Mouse (Mus musculus): ENCODE results near the gene Ice1. TPM values are rescaled to one million over a fixed set of nuclear protein-coding genes. Genes with fewer than 3 reads are reported as not detected.

The Ice1 gene
- total and polyA plus RNA-seq, 2 experiments from 2014 or later = 25.4 to 77.4 TPM

- ATAC-seq (ENCODE audit: low FRiP score) (no peak), DNase-seq (ENCODE audit: low spot score) (no peak)
- TF ChIP-seq CTCF (IDR thresholded peaks at IDR 0.05) = no peak
- 58% methylated on average over 2 of the region's 2 CpGs for WGBS
- H3K9me3 ChIP-seq (ENCODE audit: low read length) = no peaks in the 10 kb centered on the region
- H3K27me3 ChIP-seq (ENCODE audit: insufficient read depth, low read length) = no peaks in the 10 kb centered on the region
- H3K27ac ChIP-seq (ENCODE audit: low read depth, low read length) = no peak overlapping the region
- H3K4me3 ChIP-seq (ENCODE audit: low read depth, low read length) = peak overlapping the region; percentile 93; the same call in 1 of the 2 replicates
- peak overlapping the region; percentile 79 for H3K4me2 ChIP-seq (ENCODE audit: low read depth, low read length, poor library complexity, severe bottlenecking)
- H3K36me3 ChIP-seq (ENCODE audit: insufficient read depth, low read length) = no peaks in the 10 kb centered on the region
- H3K4me1 ChIP-seq (ENCODE audit: insufficient read depth, low read length) = peaks cover 9% of the 10 kb centered on the region
- no peak overlapping the region for H3K9ac ChIP-seq (replicated peaks; ENCODE audit: low read length, poor library complexity, severe bottlenecking)
These were observed 1.8 kb downstream of the Ice1 start for GRCm38 (mm10) chr13:70635591-70635990.

- H3K4me1 ChIP-seq (ENCODE audit: insufficient read depth, low read length) = no peaks in the 10 kb centered on the region
- no peak for ATAC-seq (ENCODE audit: low FRiP score)
- WGBS = 89% methylated on average over 4 of the region's 4 CpGs
- no peak overlapping the region for H3K4me3 ChIP-seq (ENCODE audit: low read depth, low read length)
- no peaks in the 10 kb centered on the region for H3K9me3 ChIP-seq (ENCODE audit: low read length)
- H3K27ac ChIP-seq (ENCODE audit: low read depth, low read length) = no peak overlapping the region
- H3K9ac ChIP-seq (replicated peaks; ENCODE audit: low read length, poor library complexity, severe bottlenecking) = no peak overlapping the region
- no peak for DNase-seq (ENCODE audit: low spot score)
- H3K4me2 ChIP-seq (ENCODE audit: low read depth, low read length, poor library complexity, severe bottlenecking) = no peak overlapping the region
- peaks cover 6% of the 10 kb centered on the region; the same call in 1 of the 2 replicates for H3K36me3 ChIP-seq (ENCODE audit: insufficient read depth, low read length)
- no peak for TF ChIP-seq CTCF (IDR thresholded peaks at IDR 0.05)
- no peaks in the 10 kb centered on the region for H3K27me3 ChIP-seq (ENCODE audit: insufficient read depth, low read length)
These were observed 11.0 kb downstream of the Ice1 start for GRCm38 (mm10) chr13:70626416-70626815.

GRCm38 (mm10) chr13:70625665-70626064 is 11.8 kb downstream of the Ice1 start:
- H3K27ac ChIP-seq (ENCODE audit: low read depth, low read length) = no peak overlapping the region
- 88% methylated on average over 1 of the region's 1 CpGs for WGBS
- no peak overlapping the region for H3K9ac ChIP-seq (replicated peaks; ENCODE audit: low read length, poor library complexity, severe bottlenecking)
- no peaks in the 10 kb centered on the region for H3K9me3 ChIP-seq (ENCODE audit: low read length)
- no peak for TF ChIP-seq CTCF (IDR thresholded peaks at IDR 0.05)
- no peaks in the 10 kb centered on the region for H3K4me1 ChIP-seq (ENCODE audit: insufficient read depth, low read length)
- H3K4me2 ChIP-seq (ENCODE audit: low read depth, low read length, poor library complexity, severe bottlenecking) = no peak overlapping the region
- no peak for DNase-seq (ENCODE audit: low spot score)
- H3K27me3 ChIP-seq (ENCODE audit: insufficient read depth, low read length) = no peaks in the 10 kb centered on the region
- H3K4me3 ChIP-seq (ENCODE audit: low read depth, low read length) = no peak overlapping the region
- H3K36me3 ChIP-seq (ENCODE audit: insufficient read depth, low read length) = peaks cover 9% of the 10 kb centered on the region; the same call in 1 of the 2 replicates
- ATAC-seq (ENCODE audit: low FRiP score) = no peak

GRCm38 (mm10) chr13:70624445-70624844 is 13.0 kb downstream of the Ice1 start:
- Histone ChIP-seq H3K27me3 (ENCODE audit: insufficient read depth, low read length) (no peaks in the 10 kb centered on the region), H3K4me3 (ENCODE audit: low read depth, low read length) (no peak overlapping the region), H3K9ac (replicated peaks; ENCODE audit: low read length, poor library complexity, severe bottlenecking) (no peak overlapping the region), H3K4me1 (ENCODE audit: insufficient read depth, low read length) (no peaks in the 10 kb centered on the region), H3K9me3 (ENCODE audit: low read length) (no peaks in the 10 kb centered on the region), H3K36me3 (ENCODE audit: insufficient read depth, low read length) (peaks cover 15% of the 10 kb centered on the region; the same call in 1 of the 2 replicates), H3K27ac (ENCODE audit: low read depth, low read length) (no peak overlapping the region), H3K4me2 (ENCODE audit: low read depth, low read length, poor library complexity, severe bottlenecking) (no peak overlapping the region)
- no peak for TF ChIP-seq CTCF (IDR thresholded peaks at IDR 0.05)
- 93% methylated on average over 4 of the region's 4 CpGs for WGBS
- ATAC-seq (ENCODE audit: low FRiP score) = no peak
- DNase-seq (ENCODE audit: low spot score) = no peak

- H3K4me2 ChIP-seq (ENCODE audit: low read depth, low read length, poor library complexity, severe bottlenecking) = no peak overlapping the region
These were observed 14.9 kb downstream of the Ice1 start for GRCm38 (mm10) chr13:70622461-70623057.

GRCm38 (mm10) chr13:70621509-70621908 is 15.9 kb downstream of the Ice1 start:
- Histone ChIP-seq H3K27me3 (ENCODE audit: insufficient read depth, low read length) (no peaks in the 10 kb centered on the region), H3K27ac (ENCODE audit: low read depth, low read length) (no peak overlapping the region), H3K4me2 (ENCODE audit: low read depth, low read length, poor library complexity, severe bottlenecking) (no peak overlapping the region), H3K4me3 (ENCODE audit: low read depth, low read length) (no peak overlapping the region), H3K9ac (replicated peaks; ENCODE audit: low read length, poor library complexity, severe bottlenecking) (no peak overlapping the region), H3K4me1 (ENCODE audit: insufficient read depth, low read length) (no peaks in the 10 kb centered on the region), H3K36me3 (ENCODE audit: insufficient read depth, low read length) (peaks cover 36% of the 10 kb centered on the region), H3K9me3 (ENCODE audit: low read length) (no peaks in the 10 kb centered on the region)
- DNase-seq (ENCODE audit: low spot score) (no peak), ATAC-seq (ENCODE audit: low FRiP score) (no peak)
- 96% methylated on average over 9 of the region's 9 CpGs for WGBS
- no peak for TF ChIP-seq CTCF (IDR thresholded peaks at IDR 0.05)

More at GRCm38 (mm10) chr13:70622461-70623057, 14.9 kb downstream of the Ice1 start:
- Histone ChIP-seq H3K4me1 (ENCODE audit: insufficient read depth, low read length) (no peaks in the 10 kb centered on the region), H3K9ac (replicated peaks; ENCODE audit: low read length, poor library complexity, severe bottlenecking) (no peak overlapping the region), H3K4me3 (ENCODE audit: low read depth, low read length) (no peak overlapping the region), H3K9me3 (ENCODE audit: low read length) (no peaks in the 10 kb centered on the region), H3K36me3 (ENCODE audit: insufficient read depth, low read length) (peaks cover 28% of the 10 kb centered on the region), H3K27me3 (ENCODE audit: insufficient read depth, low read length) (no peaks in the 10 kb centered on the region), H3K27ac (ENCODE audit: low read depth, low read length) (no peak overlapping the region)
- ATAC-seq (ENCODE audit: low FRiP score) (no peak), DNase-seq (ENCODE audit: low spot score) (no peak)
- no peak; the same call in 1 of the 2 replicates for TF ChIP-seq CTCF (IDR thresholded peaks at IDR 0.05)
- WGBS = 97% methylated on average over 4 of the region's 4 CpGs
